Mouse (Mus musculus): ENCODE data around the gene Bnip3.
A peak's percentile ranks its signal among the peaks of the same experiment; 100 is the strongest.

The Bnip3 gene

GRCm38 (mm10) chr7:138903886-138904435 lies 5.4 kb downstream of the Bnip3 start:
- no peak for DNase-seq

DNA sequence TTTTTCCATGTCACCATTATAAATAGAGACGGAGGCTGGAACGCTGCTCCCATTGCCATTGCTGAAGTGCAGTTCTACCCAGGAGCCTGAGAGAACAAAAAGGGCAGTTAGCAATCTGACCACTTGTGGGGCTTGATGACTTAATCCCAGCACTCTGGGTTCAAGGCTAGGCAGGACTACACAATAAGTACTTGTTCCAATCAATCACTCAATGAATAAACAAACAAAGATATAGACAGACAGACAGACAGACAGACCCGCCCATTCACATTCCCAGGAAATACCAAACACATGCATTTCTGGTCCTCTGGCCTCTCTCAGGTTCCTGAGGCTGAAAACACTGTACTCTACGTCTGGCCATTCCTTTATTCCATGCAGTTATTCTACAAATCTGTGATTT lies 10.6 kb downstream of the Bnip3 start:
- DNase-seq, result no peak

DNA sequence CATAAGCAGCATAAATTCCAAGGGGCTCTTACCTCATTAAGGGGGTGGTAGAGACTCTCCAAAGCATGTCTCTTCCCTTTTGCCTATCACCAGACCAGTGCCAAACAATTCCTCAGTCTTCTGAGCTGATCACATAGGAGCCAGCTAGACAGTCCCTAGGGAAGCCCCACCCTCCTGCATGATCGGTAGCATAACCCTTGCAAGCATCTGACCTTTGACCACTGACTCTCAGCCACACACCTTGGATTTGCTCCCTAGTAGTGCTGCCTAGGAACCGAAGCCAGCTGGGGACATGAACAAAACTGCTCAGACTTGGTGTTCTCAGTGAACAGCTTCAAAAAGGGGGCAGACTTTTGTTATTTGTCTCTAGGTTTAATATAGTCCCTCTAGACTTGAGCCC lies 11.2 kb downstream of the Bnip3 start:
- DNase-seq, result no peak

GRCm38 (mm10) chr7:138885365-138886289 lies 23.7 kb downstream of the Bnip3 start:
- no peak for DNase-seq

GRCm38 (mm10) chr7:138883724-138884123 lies 25.6 kb downstream of the Bnip3 start:
- no peak for DNase-seq

DNA sequence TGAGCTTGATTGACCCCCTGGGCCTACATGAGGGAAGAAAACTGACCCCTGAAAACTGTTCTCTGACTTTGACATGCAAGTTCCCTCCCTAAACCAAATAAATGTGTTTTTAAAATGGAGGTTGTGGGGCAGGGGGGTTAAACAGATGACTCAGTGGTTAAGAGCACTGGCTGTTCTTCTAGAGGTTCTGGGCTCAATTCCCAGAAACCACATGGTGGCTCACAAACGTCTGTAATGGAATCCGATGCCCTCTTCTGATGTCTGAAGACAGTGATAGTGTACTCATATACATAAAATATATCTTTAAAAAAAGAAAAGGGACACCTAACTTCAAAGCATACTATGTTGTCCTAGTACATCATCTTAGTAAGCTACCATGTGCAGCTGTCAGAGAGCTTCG lies 34.3 kb downstream of the Bnip3 start:
- no peak for DNase-seq

DNA sequence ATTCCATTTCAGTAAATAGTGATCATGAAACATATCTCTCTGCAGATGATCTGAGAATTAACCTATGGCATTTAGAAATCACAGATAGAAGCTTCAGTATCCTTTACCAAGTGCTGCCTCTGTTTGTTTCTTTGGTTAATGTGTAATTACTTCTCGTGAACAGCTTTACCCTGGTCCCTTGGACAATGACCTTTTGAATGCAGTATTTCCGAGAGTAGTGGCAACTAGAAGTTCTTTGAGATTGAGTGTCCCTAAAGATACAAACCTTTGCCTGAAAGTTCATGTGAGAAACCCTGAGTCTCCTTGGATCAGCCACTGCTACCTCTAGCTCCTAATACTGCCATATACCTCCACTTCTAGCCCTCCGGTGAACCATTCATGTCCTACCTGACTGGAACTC lies 36.4 kb downstream of the Bnip3 start:
- DNase-seq, result no peak

DNA sequence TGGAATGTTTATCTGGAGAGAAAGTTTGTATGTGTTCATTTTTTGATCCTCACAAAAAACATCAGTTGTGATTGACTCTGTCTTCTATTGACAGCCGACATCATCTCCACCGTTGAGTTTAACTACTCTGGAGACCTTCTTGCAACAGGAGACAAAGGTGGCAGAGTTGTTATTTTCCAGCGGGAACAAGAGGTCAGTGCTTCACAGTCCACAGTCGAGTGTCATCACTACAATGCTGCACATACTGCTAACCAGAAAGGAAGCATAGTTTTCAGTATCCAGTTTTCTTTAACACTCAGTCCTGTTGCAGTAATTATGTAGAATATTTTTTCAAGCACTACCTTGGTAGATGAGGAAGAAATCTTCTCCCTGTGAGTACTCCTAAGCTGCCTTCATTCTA lies 41.0 kb downstream of the Bnip3 start:
- no peak for DNase-seq

GRCm38 (mm10) chr7:138867286-138867685 lies 42.0 kb downstream of the Bnip3 start:
- DNase-seq, result no peak

GRCm38 (mm10) chr7:138864776-138865175 lies 44.5 kb downstream of the Bnip3 start:
- DNase-seq, result no peak

DNA sequence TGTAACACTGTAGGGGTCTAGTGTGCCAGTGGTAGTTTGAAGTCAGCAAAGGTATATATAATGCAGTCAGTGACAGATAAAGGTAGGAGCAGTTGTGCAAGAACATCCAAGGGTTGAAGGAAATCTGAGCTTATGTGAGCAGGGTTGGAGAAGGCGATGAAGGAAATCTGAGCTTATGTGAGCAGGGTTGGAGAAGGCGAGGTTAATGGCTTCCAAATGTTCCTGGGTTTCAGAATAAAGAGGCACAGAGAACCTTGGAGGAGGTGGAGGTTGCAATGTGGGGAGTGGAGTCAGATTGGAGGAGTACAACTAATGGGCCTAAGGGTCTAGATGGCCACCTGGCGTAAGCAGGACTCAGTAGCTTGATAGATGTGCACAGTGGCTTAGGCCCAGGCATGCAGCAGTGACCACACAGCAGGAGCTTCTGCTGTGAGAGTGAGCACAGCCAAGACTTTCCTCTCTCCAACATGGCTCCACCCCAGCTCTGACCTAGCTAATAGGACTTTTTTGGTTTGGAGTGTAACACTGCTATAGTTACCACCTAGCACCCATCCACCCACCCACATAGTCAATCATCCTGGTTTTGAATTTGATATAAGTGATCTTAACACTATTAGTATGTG lies 45.3 kb downstream of the Bnip3 start:
- no peak for DNase-seq

DNA sequence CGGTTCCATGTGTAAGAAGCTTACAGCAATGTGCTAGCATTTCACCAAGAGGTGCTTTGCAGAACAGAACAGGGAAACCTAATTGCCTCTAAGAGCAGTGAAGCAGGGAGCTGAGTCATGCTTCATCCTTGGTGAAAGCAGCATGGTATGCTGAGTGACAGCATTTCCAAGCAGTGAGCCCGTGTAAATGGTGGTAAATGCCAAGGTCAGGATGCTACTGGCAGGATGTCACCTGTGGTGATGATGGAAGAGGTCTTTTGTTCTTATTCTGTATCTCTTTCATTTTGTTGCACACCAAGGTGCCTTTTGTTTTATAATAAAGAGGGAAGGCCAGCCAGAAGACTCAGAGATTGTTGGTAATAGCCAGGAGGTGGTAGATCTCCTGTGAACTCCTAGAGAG lies 52.6 kb downstream of the Bnip3 start:
- no peak for DNase-seq

DNA sequence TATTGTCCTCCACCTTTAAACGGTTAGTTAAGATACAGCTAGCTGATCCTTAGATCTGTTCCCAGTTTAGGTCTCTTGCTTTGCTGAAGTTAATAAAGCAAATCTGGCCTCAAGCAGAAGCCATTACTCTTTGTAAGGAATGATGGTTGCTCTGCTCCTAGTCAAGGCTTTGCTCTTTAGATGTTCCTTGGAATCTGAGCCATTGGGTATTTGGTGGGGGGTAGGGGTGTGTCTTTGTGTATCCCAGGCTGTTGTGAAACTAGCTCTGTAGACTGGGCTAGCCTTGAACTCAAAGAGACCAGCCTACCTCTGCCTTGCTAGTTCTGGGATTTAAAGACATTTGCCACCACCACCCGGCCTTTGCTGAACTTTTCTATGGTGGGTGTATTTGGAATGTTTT lies 55.1 kb downstream of the Bnip3 start:
- DNase-seq, result no peak

GRCm38 (mm10) chr7:138853417-138854031 lies 55.8 kb downstream of the Bnip3 start:
- no peak for DNase-seq

DNA sequence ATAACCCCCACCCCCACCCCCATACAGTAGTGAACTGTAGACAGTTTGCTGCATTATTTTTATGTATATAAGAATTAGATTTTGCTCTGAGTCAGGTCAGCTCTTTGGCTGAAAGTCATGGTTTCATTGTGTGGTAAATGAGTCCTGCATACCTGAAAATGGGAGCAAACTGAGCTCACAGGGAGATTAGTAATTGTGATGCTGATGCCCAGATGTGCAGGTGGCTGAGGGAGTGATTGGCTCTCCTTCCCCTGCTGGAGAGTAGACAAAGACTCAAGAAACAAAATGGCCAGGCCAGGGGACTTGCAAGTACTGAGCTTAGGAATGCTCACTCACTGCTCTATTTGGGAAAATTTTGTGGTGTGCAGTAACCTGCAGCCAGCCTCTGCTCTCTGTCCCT lies 59.2 kb downstream of the Bnip3 start:
- no peak for DNase-seq

- no peak for DNase-seq
Observed at GRCm38 (mm10) chr7:138848028-138848920, 61.0 kb downstream of the Bnip3 start.

GRCm38 (mm10) chr7:138847316-138848027 lies 61.8 kb downstream of the Bnip3 start:
- no peak for DNase-seq

GRCm38 (mm10) chr7:138846502-138846991 lies 62.8 kb downstream of the Bnip3 start:
- no peak for DNase-seq

GRCm38 (mm10) chr7:138845544-138846391 lies 63.6 kb downstream of the Bnip3 start, which contains the start of the genes Ppp2r2d and Mapk1ip1:
Gene Ppp2r2d (plus strand): TSS chr7:138846079.
Gene Mapk1ip1 (minus strand): TSS chr7:138846273.
- peak; percentile 95 for DNase-seq

- no peak for DNase-seq
Observed at GRCm38 (mm10) chr7:138845111-138845510, 64.2 kb downstream of the Bnip3 start.
